Mouse (Mus musculus) G1E-ER4 (cell line): ENCODE data around the gene Ints11. TPM values are rescaled to one million over a fixed set of nuclear protein-coding genes. Genes with fewer than 3 reads are reported as not detected.

Experiments used
- GATA1 ChIP-seq: IDR thresholded peaks from one replicate; pipeline ENCODE4 v1.8.0; 2012; ENCODE audit warnings: low read length, inconsistent platforms
- polyA plus RNA-seq: library from polyadenylated mRNA; stranded (reverse); fragments of >175 nt; gene quantifications from 2 replicates; pipeline ENCODE4 v1.2.3, GENCODE M21; 2012

The Ints11 gene
- polyA plus RNA-seq, 1 experiment = 26.6 TPM

GRCm38 (mm10) chr4:155861787-155862186 is 7.6 kb upstream of the Ints11 start:
- no peak for TF ChIP-seq GATA1

DNA sequence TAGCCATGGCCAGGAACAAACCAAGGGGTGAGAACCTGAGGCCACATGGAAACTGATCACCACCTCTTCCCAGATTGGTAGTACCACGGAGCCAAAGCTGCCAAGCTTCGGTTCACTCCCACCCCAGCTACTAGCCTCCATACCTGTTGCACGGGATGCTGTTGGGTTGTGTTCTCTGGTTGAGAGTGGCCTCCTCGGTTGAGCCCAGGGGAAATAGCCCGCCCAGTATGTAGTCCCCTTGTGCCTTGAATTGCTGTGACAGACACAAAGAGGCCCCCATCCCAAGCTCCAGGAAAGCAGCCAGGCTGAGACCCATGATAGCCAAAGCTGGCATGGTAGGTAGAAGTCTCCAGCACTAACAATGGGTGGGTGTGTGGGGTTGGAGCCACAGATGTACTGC is 6.3 kb upstream of the Ints11 start, which contains the start of gene Tas1r3:
TSS of gene Tas1r3 (minus strand) at position 362 of the 400 bp plus-strand sequence.
- no peak for TF ChIP-seq GATA1

DNA sequence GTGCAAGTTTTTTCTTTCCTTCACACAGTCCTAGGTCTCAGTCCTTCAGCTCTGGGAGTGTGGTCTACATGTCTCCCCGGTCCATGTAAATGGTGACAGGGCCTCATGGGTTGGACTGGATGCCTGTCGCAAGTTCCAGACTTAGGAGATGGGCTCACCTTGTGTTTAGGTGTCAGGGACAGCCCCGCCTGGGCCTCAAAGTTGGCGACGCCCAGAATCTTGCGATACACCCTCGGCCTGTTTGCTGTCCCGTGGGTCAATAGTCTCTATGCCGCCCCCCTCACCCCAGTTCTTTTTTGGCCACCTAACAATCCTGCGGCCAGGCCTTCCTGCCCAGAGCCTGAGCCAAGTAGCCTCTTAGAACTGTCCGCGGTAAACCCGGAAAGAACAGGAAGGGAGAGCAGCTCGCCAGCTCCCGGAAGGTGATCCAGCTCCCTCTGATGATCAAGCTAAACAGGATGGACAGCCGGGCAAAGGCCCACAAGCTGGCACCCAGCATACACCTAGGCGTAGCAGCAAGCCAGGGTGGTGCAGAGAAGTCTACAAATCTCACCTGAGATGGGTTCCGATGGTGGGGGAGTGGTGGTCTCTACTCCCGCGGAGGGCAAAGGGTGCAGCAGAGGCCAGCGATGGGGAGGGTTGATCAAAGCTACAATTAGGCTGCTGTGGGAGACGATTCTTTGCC is 590 bp upstream of the Ints11 start:
- no peak for TF ChIP-seq GATA1

- TF ChIP-seq GATA1 = no peak
These were observed 2.1 kb downstream of the Ints11 start for GRCm38 (mm10) chr4:155871404-155871803.

DNA sequence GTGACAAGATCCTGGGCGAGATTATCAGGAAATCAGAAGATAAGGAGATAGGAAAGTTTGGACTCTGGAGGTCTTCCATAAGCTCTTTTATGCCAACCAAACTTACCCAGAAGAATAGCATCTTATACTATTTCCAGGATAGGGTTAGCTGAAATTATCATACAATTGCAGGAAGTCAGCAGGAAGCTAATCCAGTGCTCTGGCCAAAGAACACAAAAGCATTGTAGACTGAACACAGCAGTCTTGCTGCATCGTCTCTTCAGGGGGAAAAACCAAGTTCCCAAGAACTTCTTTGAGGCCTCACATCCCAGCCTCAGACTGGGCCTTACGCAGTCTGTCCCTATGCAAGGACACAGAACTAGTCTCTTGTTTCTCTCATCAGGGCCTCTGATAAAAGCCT is 14.2 kb downstream of the Ints11 start:
- no peak for TF ChIP-seq GATA1

DNA sequence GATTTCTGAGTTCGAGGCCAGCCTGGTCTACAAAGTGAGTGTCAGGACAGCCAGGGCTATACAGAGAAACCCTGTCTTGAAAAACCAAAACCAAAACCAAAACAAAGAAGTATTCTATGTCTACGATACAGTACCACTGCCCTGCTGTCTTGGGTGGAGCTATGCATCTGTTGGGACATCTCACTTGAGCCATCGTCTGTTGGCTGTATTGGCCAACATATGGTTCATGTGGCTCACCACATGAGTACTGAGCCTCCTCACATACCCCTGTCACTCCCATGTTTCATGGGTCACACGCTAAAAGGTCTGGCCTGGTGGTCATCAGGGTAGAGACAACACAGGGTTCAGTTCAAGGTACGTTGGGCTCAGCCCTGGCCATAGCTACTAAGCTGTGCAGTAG is 17.0 kb downstream of the Ints11 start:
- TF ChIP-seq GATA1 = no peak

- TF ChIP-seq GATA1 = no peak
These were observed 18.3 kb downstream of the Ints11 start for GRCm38 (mm10) chr4:155887674-155888073.

- no peak for TF ChIP-seq GATA1
These were observed 18.8 kb downstream of the Ints11 start for GRCm38 (mm10) chr4:155888181-155888580.

GRCm38 (mm10) chr4:155889316-155889715 is 20.0 kb downstream of the Ints11 start:
- TF ChIP-seq GATA1 = no peak

DNA sequence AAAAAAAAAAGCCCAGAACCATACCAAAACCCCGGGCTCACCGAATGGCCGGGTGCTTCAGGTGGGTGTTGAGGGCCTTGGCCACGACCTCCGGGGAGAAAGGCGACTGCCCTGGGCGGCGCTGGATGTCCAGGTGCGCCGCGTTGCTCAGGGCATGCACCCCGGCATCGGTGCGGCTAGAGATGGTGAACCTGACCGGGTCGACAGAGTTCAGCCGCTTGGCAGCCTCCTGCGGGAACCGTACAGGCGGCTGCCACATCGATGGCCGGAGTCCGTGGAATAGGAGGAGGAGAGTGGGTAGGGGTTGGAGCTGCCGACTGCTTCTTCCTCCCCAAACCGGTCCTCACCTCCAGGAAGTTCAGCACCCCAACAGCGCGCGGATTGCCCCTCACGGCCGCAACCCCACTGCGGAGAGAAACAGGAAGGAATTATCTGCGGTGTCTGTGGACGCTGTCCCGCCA is 21.7 kb downstream of the Ints11 start:
- no peak for TF ChIP-seq GATA1

DNA sequence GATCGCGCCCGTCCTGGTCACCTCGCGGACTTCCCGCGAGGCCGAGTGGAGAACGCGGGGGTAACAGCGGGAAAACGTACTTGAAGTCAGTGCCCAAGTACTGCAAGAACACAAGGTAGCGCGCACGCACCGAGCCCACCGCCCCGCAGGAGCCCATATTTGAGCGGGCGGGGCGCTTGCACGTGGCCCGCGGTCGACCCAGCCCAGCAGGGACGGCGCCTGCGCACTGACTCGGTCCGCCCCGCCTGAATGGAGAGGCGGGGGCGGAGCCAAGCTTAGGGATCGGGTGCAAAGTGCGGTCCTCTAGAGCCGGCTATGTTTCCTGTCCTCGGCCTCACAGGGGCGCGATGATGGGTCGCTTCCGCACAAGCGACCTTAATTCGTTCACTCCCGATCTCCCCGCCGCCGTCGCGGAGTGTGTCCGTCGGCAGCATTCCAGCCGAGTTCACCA is 22.2 kb downstream of the Ints11 start, which contains the start of the genes Pusl1 and Acap3:
TSS of gene Pusl1 (minus strand) at position 231 of the 451 bp plus-strand sequence.
TSS of gene Acap3 (plus strand) at position 272 of the 451 bp plus-strand sequence.
- no peak for TF ChIP-seq GATA1

GRCm38 (mm10) chr4:155892017-155892416 is 22.7 kb downstream of the Ints11 start:
- TF ChIP-seq GATA1 = no peak

- TF ChIP-seq GATA1 = no peak
These were observed 23.3 kb downstream of the Ints11 start for GRCm38 (mm10) chr4:155892438-155893211.

DNA sequence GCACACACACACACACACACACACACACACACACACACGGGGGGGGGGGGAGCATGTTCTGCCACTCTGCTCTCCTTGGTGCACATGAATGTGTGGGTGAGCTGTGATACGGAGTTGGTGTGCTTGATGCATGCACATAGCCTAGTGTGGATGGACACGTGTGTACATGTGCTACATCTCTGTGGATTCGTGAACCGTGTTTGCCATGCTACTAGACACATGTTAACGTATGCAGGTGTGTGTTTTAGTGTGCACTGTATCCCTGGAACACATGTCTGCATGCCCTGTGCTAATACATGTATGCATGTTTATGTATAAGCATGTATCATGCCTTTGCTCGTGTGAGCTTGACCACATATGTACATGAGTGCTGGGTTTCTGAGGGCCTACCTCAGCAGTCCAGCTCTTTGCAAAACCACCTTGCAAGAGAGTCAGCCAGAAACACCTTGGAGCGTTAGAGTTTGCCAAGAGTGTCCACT is 23.9 kb downstream of the Ints11 start:
- no peak for TF ChIP-seq GATA1

DNA sequence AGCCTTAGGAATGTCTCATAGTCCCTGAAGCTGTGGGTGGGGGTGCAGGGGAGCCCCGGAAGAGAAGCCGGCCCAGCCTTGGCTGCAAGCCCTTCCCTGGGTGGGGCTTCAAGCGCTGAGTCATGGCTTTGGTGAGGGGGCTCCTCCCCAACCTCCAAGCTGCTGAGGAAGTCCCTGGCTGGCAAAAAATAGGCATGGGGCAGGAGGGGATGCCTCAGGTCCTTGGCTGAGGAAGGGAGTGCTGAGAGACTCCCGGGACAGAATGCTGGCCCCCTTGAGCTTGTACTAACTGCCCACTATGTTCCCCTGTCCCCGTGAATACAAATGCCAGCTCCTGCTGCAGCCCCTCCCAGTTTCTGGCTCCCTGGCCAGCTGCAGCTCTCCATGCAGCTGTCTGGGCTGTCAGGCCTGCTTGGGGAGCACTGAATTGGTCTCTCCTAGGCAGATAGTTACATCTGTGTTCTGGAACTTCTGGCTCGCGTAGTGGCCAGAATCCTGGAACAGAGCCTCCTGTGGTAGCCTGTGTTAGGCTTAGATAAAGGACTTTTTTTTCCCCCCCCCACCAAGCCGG is 25.1 kb downstream of the Ints11 start:
- TF ChIP-seq GATA1 = no peak

- TF ChIP-seq GATA1 = no peak
These were observed 25.9 kb downstream of the Ints11 start for GRCm38 (mm10) chr4:155895216-155895615.

DNA sequence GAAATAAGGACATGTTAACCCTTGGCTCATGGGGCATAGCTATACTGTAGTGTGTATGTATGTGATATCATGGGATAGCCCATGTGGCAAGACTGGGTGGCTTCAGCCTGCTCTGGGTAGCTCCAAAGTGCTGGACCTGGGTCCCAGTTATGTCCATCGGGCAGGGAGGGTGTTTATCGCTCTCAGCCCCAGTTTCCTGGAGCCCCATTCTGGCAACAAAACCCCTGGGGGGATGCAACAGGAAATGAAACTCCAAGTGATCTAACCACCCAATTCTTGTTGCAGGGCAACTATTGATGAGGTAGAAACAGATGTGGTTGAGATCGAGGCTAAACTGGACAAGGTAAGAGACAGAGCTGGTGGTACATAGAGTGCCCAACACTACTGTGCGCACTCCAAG is 26.5 kb downstream of the Ints11 start:
- TF ChIP-seq GATA1 = no peak
